In genomic region chr17:34199050-34199619, GRCm38 (mm10) we compare ENCODE assay signal across 16 mouse cellular contexts. TPM values are rescaled to one million over a fixed set of nuclear protein-coding genes. Genes with fewer than 3 reads are reported as not detected.
DNase-seq lines count a peak whose midpoint lies in the region; ATAC-seq and TF ChIP-seq lines count a peak whose summit lies in the region.
"Had no signal": no experiment of that assay in that cellular context is flagged by ENCODE, and none has a peak within 500 bp of the region (broad histone marks: within the 10 kb centered on the region; RNA-seq: fewer than 3 reads in every experiment).

No protein-coding gene starts in this region.

- ATAC-seq in kidney, postnatal 0 days (replicated peaks; ENCODE audit: low FRiP score, low read depth) = no peak
- ATAC-seq in intestine, embryonic 15.5 days = no peak
- no peak for ATAC-seq in granulocyte monocyte progenitor cell, adult 5-6 weeks (replicated peaks; ENCODE audit: poor library complexity, severe bottlenecking)
- ATAC-seq: forebrain, postnatal 0 days; hindbrain, embryonic 16.5 days had no signal

- DNase-seq in kidney, postnatal 0 days (ENCODE audit: low spot score) = no peak
- DNase-seq in kidney, adult 9 months = no peak
- no peak for DNase-seq in thymus, adult 2 months
- no peak for DNase-seq in thymus, postnatal 10 days (ENCODE audit: low spot score in 2 of 2)
- peak; percentile 51 for DNase-seq in thymus, postnatal 25 days
- DNase-seq in frontal cortex, postnatal 25 days (ENCODE audit: low spot score in 2 of 2) = no peak
- DNase-seq: adrenal gland, postnatal 25 days; cerebellum, postnatal 14 days; forebrain, postnatal 0 days; gastrocnemius, postnatal 14 days had no signal

- H3K9ac ChIP-seq in kidney, postnatal 0 days (ENCODE audit: low read depth, low read length) = no peak overlapping the region
- H3K9ac ChIP-seq in intestine, embryonic 15.5 days = no peak overlapping the region
- H3K9ac ChIP-seq: forebrain, postnatal 0 days; neural tube, embryonic 12.5 days had no signal

- H3K4me2 ChIP-seq in kidney, postnatal 0 days (ENCODE audit: low read length) = peak overlapping the region; percentile 78; the same call in 1 of the 2 replicates
- peak overlapping the region; percentile 92; the same call in 1 of the 2 replicates for H3K4me2 ChIP-seq in intestine, embryonic 15.5 days (replicated peaks)

- no peak for TF ChIP-seq CTCF in kidney, postnatal 0 days (IDR thresholded peaks at IDR 0.05; ENCODE audit: low read depth)
- TF ChIP-seq CTCF in thymus, adult 2 months (IDR thresholded peaks at IDR 0.05; ENCODE audit: borderline replicate concordance, control insufficient read depth, extremely low read depth, insufficient read depth, low read length, poor library complexity) = no peak

- H3K27ac ChIP-seq in kidney, postnatal 0 days = no peak overlapping the region
- H3K27ac ChIP-seq in thymus, adult 2 months (ENCODE audit: control insufficient read depth, insufficient read depth, low read length) = peak overlapping the region; percentile 99
- no peak overlapping the region for H3K27ac ChIP-seq in intestine, embryonic 15.5 days
- H3K27ac ChIP-seq: neural tube, embryonic 12.5 days had no signal

- 70% methylated on average over 12 of the region's 12 CpGs for WGBS in kidney, postnatal 0 days
- 20% methylated on average over 12 of the region's 12 CpGs for WGBS in thymus, adult 2 months
- 70% methylated on average over 12 of the region's 12 CpGs for WGBS in intestine, embryonic 15.5 days

- no peak overlapping the region for H3K4me3 ChIP-seq in kidney, postnatal 0 days (replicated peaks; ENCODE audit: low read depth, low read length)
- peak overlapping the region; percentile 95 for H3K4me3 ChIP-seq in thymus, adult 2 months (ENCODE audit: control insufficient read depth, insufficient read depth, low read length)
- peak overlapping the region; percentile 39; the same call in 1 of the 2 replicates for H3K4me3 ChIP-seq in intestine, embryonic 15.5 days (replicated peaks)

- H3K36me3 ChIP-seq in kidney, postnatal 0 days (ENCODE audit: insufficient read depth, low read length) = 0 out of 2 replicates have a peak, but pooled peaks cover 4% of the 10 kb centered on the region
- H3K36me3 ChIP-seq in thymus, adult 2 months (ENCODE audit: control insufficient read depth, insufficient read depth, low read length) = peaks cover 7% of the 10 kb centered on the region; the same call in 1 of the 2 replicates
- no peaks in the 10 kb centered on the region for H3K36me3 ChIP-seq in intestine, embryonic 15.5 days
- H3K36me3 ChIP-seq: neural tube, embryonic 12.5 days had no signal

- no peak for TF ChIP-seq POLR2A in thymus, adult 2 months (IDR thresholded peaks at IDR 0.05; ENCODE audit: control insufficient read depth, extremely low read depth, insufficient read depth, low read length, poor library complexity)

- no peaks in the 10 kb centered on the region for H3K9me3 ChIP-seq in kidney, postnatal 0 days (replicated peaks; ENCODE audit: low read length)
- no peaks in the 10 kb centered on the region for H3K9me3 ChIP-seq in intestine, embryonic 15.5 days
- H3K9me3 ChIP-seq: neural tube, embryonic 12.5 days had no signal

- H3K27me3 ChIP-seq in kidney, postnatal 0 days (ENCODE audit: insufficient read depth, low read length) = peaks cover 8% of the 10 kb centered on the region
- no peaks in the 10 kb centered on the region for H3K27me3 ChIP-seq in thymus, adult 2 months (ENCODE audit: control insufficient read depth, insufficient read depth, low read length)
- H3K27me3 ChIP-seq in intestine, embryonic 15.5 days (replicated peaks) = peaks cover 40% of the 10 kb centered on the region

- H3K4me1 ChIP-seq in kidney, postnatal 0 days (replicated peaks; ENCODE audit: insufficient read depth, low read length) = no peaks in the 10 kb centered on the region
- H3K4me1 ChIP-seq in thymus, adult 2 months (replicated peaks; ENCODE audit: control insufficient read depth, insufficient read depth, low read length) = peaks cover 43% of the 10 kb centered on the region
- peaks cover 10% of the 10 kb centered on the region for H3K4me1 ChIP-seq in intestine, embryonic 15.5 days (replicated peaks)

RNA-seq across cellular contexts. Expression of gene Psmb8, which starts 1.6 kb away (rescaled TPM):
- polyA plus RNA-seq in kidney, postnatal 0 days (2015; fragmentation: Nextera tagmentation; extraction: Ambion mirVana) = 17.7 and 21.6 TPM in 2 replicates
- 656 and 705 TPM in 2 replicates for polyA plus RNA-seq in thymus, adult 2 months (2012; rRNA removed)
- 15.5 and 16.9 TPM in 2 replicates for polyA plus RNA-seq in intestine, embryonic 15.5 days (2015; fragmentation: Nextera tagmentation; extraction: Ambion mirVana)
- total RNA-seq in granulocyte monocyte progenitor cell, adult 5-6 weeks (2014; fragmentation: Nextera tagmentation) = 391 and 417 TPM in 2 replicates
- 462 and 464 TPM in 2 replicates for total RNA-seq in granulocyte monocyte progenitor cell, adult 5-6 weeks (2017)

RNA-seq across cellular contexts. Expression of gene Tap2, which starts 4.2 kb away (rescaled TPM):
- polyA plus RNA-seq in kidney, postnatal 0 days (2015; fragmentation: Nextera tagmentation; extraction: Ambion mirVana) = 8.8 TPM in 2 replicates
- 231 and 232 TPM in 2 replicates for polyA plus RNA-seq in thymus, adult 2 months (2012; rRNA removed)
- polyA plus RNA-seq in intestine, embryonic 15.5 days (2015; fragmentation: Nextera tagmentation; extraction: Ambion mirVana) = 5.3 and 5.6 TPM in 2 replicates
- 23.2 and 40.2 TPM in 2 replicates for total RNA-seq in granulocyte monocyte progenitor cell, adult 5-6 weeks (2014; fragmentation: Nextera tagmentation)
- total RNA-seq in granulocyte monocyte progenitor cell, adult 5-6 weeks (2017) = 62.7 and 69.6 TPM in 2 replicates

RNA-seq across cellular contexts. Expression of gene Psmb9, which starts 11.6 kb away (rescaled TPM):
- polyA plus RNA-seq in kidney, postnatal 0 days (2015; fragmentation: Nextera tagmentation; extraction: Ambion mirVana) = 5.9 TPM in 2 replicates
- 288 and 334 TPM in 2 replicates for polyA plus RNA-seq in thymus, adult 2 months (2012; rRNA removed)
- 9.3 and 9.4 TPM in 2 replicates for polyA plus RNA-seq in intestine, embryonic 15.5 days (2015; fragmentation: Nextera tagmentation; extraction: Ambion mirVana)
- total RNA-seq in granulocyte monocyte progenitor cell, adult 5-6 weeks (2014; fragmentation: Nextera tagmentation) = 144 and 147 TPM in 2 replicates
- total RNA-seq in granulocyte monocyte progenitor cell, adult 5-6 weeks (2017) = 103 and 141 TPM in 2 replicates

RNA-seq across cellular contexts. Expression of gene Tap1, which starts 11.8 kb away (rescaled TPM):
- 8.5 and 8.8 TPM in 2 replicates for polyA plus RNA-seq in kidney, postnatal 0 days (2015; fragmentation: Nextera tagmentation; extraction: Ambion mirVana)
- polyA plus RNA-seq in thymus, adult 2 months (2012; rRNA removed) = 197 and 202 TPM in 2 replicates
- polyA plus RNA-seq in intestine, embryonic 15.5 days (2015; fragmentation: Nextera tagmentation; extraction: Ambion mirVana) = 6.2 and 6.9 TPM in 2 replicates
- 45.4 and 60.7 TPM in 2 replicates for total RNA-seq in granulocyte monocyte progenitor cell, adult 5-6 weeks (2014; fragmentation: Nextera tagmentation)
- total RNA-seq in granulocyte monocyte progenitor cell, adult 5-6 weeks (2017) = 81.6 and 89.7 TPM in 2 replicates

RNA-seq across cellular contexts. Expression of gene H2-Ob, which starts 39.6 kb away (rescaled TPM):
- polyA plus RNA-seq in kidney, postnatal 0 days (2015; fragmentation: Nextera tagmentation; extraction: Ambion mirVana) = 0.11 and 0.18 TPM in 2 replicates
- 30.1 and 37.5 TPM in 2 replicates for polyA plus RNA-seq in thymus, adult 2 months (2012; rRNA removed)
- polyA plus RNA-seq in intestine, embryonic 15.5 days (2015; fragmentation: Nextera tagmentation; extraction: Ambion mirVana) = 0.06 and 0.13 TPM in 2 replicates
- total RNA-seq in granulocyte monocyte progenitor cell, adult 5-6 weeks (2014; fragmentation: Nextera tagmentation) = 8.3 and 13.9 TPM in 2 replicates
- 2.1 and 2.3 TPM in 2 replicates for total RNA-seq in granulocyte monocyte progenitor cell, adult 5-6 weeks (2017)
- polyA plus RNA-seq: embryonic facial prominence, embryonic 11.5 days; heart, embryonic 14.5 days; neural tube, embryonic 12.5 days had no signal

Comparison
In these comparisons a context has a peak if more than half of its experiments do, and no peak if none do; other contexts are left out.
1. RNA of gene Psmb8, which starts 1.6 kb away (polyA plus RNA-seq): 656 to 705 TPM in thymus, adult 2 months; 17.7 to 21.6 TPM in kidney, postnatal 0 days and 15.5 to 16.9 TPM in intestine, embryonic 15.5 days; every median in the first group is over 10 times any median in the second.
2. RNA of gene Tap2, which starts 4.2 kb away (polyA plus RNA-seq): 231 to 232 TPM in thymus, adult 2 months; 8.8 TPM in kidney, postnatal 0 days and 5.3 to 5.6 TPM in intestine, embryonic 15.5 days; every median in the first group is over 10 times any median in the second.
3. RNA of gene Psmb9, which starts 11.6 kb away (polyA plus RNA-seq): 288 to 334 TPM in thymus, adult 2 months; 9.3 to 9.4 TPM in intestine, embryonic 15.5 days and 5.9 TPM in kidney, postnatal 0 days; every median in the first group is over 10 times any median in the second.